Mouse (Mus musculus) MEL (cell line): ENCODE data around the gene Tex264. TPM values are rescaled to one million over a fixed set of nuclear protein-coding genes. Genes with fewer than 3 reads are reported as not detected.

Experiments
- DNase-seq: peaks from one replicate; pipeline ENCODE4 v3.0.0; 2011; ENCODE audit warnings: low read depth, low spot score
- H3K27ac ChIP-seq: 2 replicates; pipeline ENCODE4 v1.5.1; 2012; ENCODE audit warnings: low read depth, mild to moderate bottlenecking, control low read depth, low read length, moderate library complexity; ENCODE audit not compliant: control insufficient read depth
- H3K27me3 ChIP-seq, 2 experiments: fragments of 150-350 bp in 1 of 2; sonication (generic) in 1 of 2; 2 replicates each; pipeline ENCODE4 v1.6.1; 2012; ENCODE audit warnings: low read length in 2 of 2, mild to moderate bottlenecking in 2 of 2, improper control_type of control experiment in 1 of 2, moderate library complexity in 1 of 2; ENCODE audit not compliant: insufficient read depth in 2 of 2, control insufficient read depth in 1 of 2
- H3K36me3 ChIP-seq, 2 experiments: 2 replicates each; pipeline ENCODE4 v1.6.1; 2012 to 2014; ENCODE audit warnings: low read length in 2 of 2, improper control_type of control experiment in 1 of 2, inconsistent platforms in 1 of 2, mild to moderate bottlenecking in 1 of 2; ENCODE audit not compliant: insufficient read depth in 2 of 2, control insufficient read depth in 1 of 2
- H3K4me1 ChIP-seq, 2 experiments: fragments of 150-350 bp in 1 of 2; sonication (generic) in 1 of 2; 2 replicates each; pipeline ENCODE4 v1.6.1; 2012; ENCODE audit warnings: low read length in 2 of 2, improper control_type of control experiment in 1 of 2, mild to moderate bottlenecking in 1 of 2; ENCODE audit not compliant: insufficient read depth in 2 of 2, control insufficient read depth in 1 of 2
- H3K4me3 ChIP-seq, 2 experiments: fragments of 150-350 bp in 1 of 2; sonication (generic) in 1 of 2; 2 replicates each; pipeline ENCODE4 v1.5.1; 2012; ENCODE audit warnings: low read depth in 2 of 2, low read length in 2 of 2, mild to moderate bottlenecking in 2 of 2, moderate library complexity in 2 of 2, control low read depth in 1 of 2, improper control_type of control experiment in 1 of 2; ENCODE audit not compliant: control insufficient read depth in 1 of 2, insufficient read depth in 1 of 2
- H3K79me2 ChIP-seq: 2 replicates; pipeline ENCODE4 v1.6.1; 2012; ENCODE audit warnings: mild to moderate bottlenecking, low read length, moderate library complexity; ENCODE audit not compliant: control insufficient read depth, poor library complexity, insufficient read depth
- H3K9ac ChIP-seq: 2 replicates; pipeline ENCODE4 v1.6.1; 2012; ENCODE audit warnings: low read depth, mild to moderate bottlenecking, control low read depth, low read length, moderate library complexity; ENCODE audit not compliant: control insufficient read depth, poor library complexity, severe bottlenecking
- H3K9me3 ChIP-seq: fragments of 150-350 bp; sonication (generic); replicated peaks from 2 replicates; pipeline ENCODE4 v1.6.1; 2012; ENCODE audit warnings: mild to moderate bottlenecking, low read length, improper control_type of control experiment, moderate library complexity; ENCODE audit not compliant: insufficient read depth
- BHLHE40 ChIP-seq: IDR thresholded peaks from 2 replicates; pipeline ENCODE4 v1.6.1; 2012; ENCODE audit warnings: low read depth, mild to moderate bottlenecking, inconsistent platforms, low read length, improper control_type of control experiment, borderline replicate concordance
- CTCF ChIP-seq, 3 experiments: IDR thresholded peaks in 2 of 3; conservative IDR thresholded peaks in 1 of 3; 2 replicates each; pipeline ENCODE4 v1.5.1; 2011 to 2012; ENCODE audit warnings: low read length in 3 of 3, low read depth in 2 of 3, mild to moderate bottlenecking in 2 of 3, improper control_type of control experiment in 1 of 3, inconsistent platforms in 1 of 3, mixed read lengths in 1 of 3, moderate library complexity in 1 of 3; ENCODE audit not compliant: control insufficient read depth in 1 of 3, insufficient read depth in 1 of 3, poor library complexity in 1 of 3, severe bottlenecking in 1 of 3
- ELF1 ChIP-seq: IDR thresholded peaks from 2 replicates; pipeline ENCODE4 v1.6.1; 2014; ENCODE audit warnings: low read depth, mild to moderate bottlenecking, inconsistent platforms, low read length, improper control_type of control experiment, moderate library complexity
- EP300 ChIP-seq, 2 experiments: IDR thresholded peaks; 2 replicates each; pipeline ENCODE4 v1.6.1; 2011; ENCODE audit warnings: improper control_type of control experiment in 2 of 2, low read length in 2 of 2, low read depth in 1 of 2, mild to moderate bottlenecking in 1 of 2
- GATA1 ChIP-seq: IDR thresholded peaks from 2 replicates; pipeline ENCODE4 v1.6.1; 2011; ENCODE audit warnings: low read depth, low read length, improper control_type of control experiment
- HCFC1 ChIP-seq: IDR thresholded peaks from 2 replicates; pipeline ENCODE4 v1.6.1; 2012; ENCODE audit warnings: low read depth, mild to moderate bottlenecking, inconsistent platforms, low read length, improper control_type of control experiment, moderate library complexity
- JUND ChIP-seq: IDR thresholded peaks from 2 replicates; pipeline ENCODE4 v1.6.1; 2011; ENCODE audit warnings: low read depth, mild to moderate bottlenecking, improper control_type of control experiment, low read length
- KAT2A ChIP-seq: conservative IDR thresholded peaks from 2 replicates; pipeline ENCODE4 v1.6.1; 2012; ENCODE audit warnings: low read depth, low read length, improper control_type of control experiment, inconsistent platforms
- MAFK ChIP-seq: IDR thresholded peaks from 2 replicates; pipeline ENCODE4 v1.6.1; 2011; ENCODE audit warnings: low read depth, mild to moderate bottlenecking, low read length, improper control_type of control experiment, borderline replicate concordance
- MAX ChIP-seq: IDR thresholded peaks from 2 replicates; pipeline ENCODE4 v1.6.1; 2011; ENCODE audit warnings: low read length, improper control_type of control experiment
- MAZ ChIP-seq: IDR thresholded peaks from 2 replicates; pipeline ENCODE4 v1.6.1; 2012; ENCODE audit warnings: low read depth, mild to moderate bottlenecking, inconsistent platforms, low read length, improper control_type of control experiment
- MEF2A ChIP-seq: IDR thresholded peaks from 2 replicates; pipeline ENCODE4 v1.6.1; 2014; ENCODE audit warnings: low read depth, mild to moderate bottlenecking, inconsistent platforms, low read length, improper control_type of control experiment; ENCODE audit not compliant: poor library complexity, insufficient replicate concordance, severe bottlenecking; ENCODE audit errors: extremely low read depth
- MYC ChIP-seq: IDR thresholded peaks from 2 replicates; pipeline ENCODE4 v1.6.1; 2011; ENCODE audit warnings: low read depth, mild to moderate bottlenecking, low read length, improper control_type of control experiment, moderate library complexity
- NELFE ChIP-seq: IDR thresholded peaks from 2 replicates; pipeline ENCODE4 v1.6.1; 2011; ENCODE audit warnings: low read depth, low read length, improper control_type of control experiment
- NRF1 ChIP-seq: IDR thresholded peaks from 2 replicates; pipeline ENCODE4 v1.6.1; 2014; ENCODE audit warnings: low read depth, mild to moderate bottlenecking, inconsistent platforms, low read length, improper control_type of control experiment, moderate library complexity; ENCODE audit not compliant: poor library complexity, insufficient read depth, severe bottlenecking
- POLR2A ChIP-seq, 2 experiments: IDR thresholded peaks; 2 replicates each; pipeline ENCODE4 v1.6.1; 2011 to 2012; ENCODE audit warnings: low read length in 2 of 2, mild to moderate bottlenecking in 2 of 2, control low read depth in 1 of 2, improper control_type of control experiment in 1 of 2, low read depth in 1 of 2, moderate library complexity in 1 of 2; ENCODE audit not compliant: control insufficient read depth in 1 of 2, insufficient read depth in 1 of 2, poor library complexity in 1 of 2
- POLR2AphosphoS5 ChIP-seq: IDR thresholded peaks from 2 replicates; pipeline ENCODE4 v1.6.1; 2012; ENCODE audit warnings: low read depth, borderline replicate concordance, mild to moderate bottlenecking, inconsistent platforms, low read length, moderate library complexity, mixed read lengths
- RAD21 ChIP-seq: IDR thresholded peaks from 2 replicates; pipeline ENCODE4 v1.6.1; 2011; ENCODE audit warnings: mild to moderate bottlenecking, low read depth, low read length, improper control_type of control experiment
- RCOR1 ChIP-seq: IDR thresholded peaks from 2 replicates; pipeline ENCODE4 v1.6.1; 2012; ENCODE audit warnings: low read depth, mild to moderate bottlenecking, inconsistent platforms, low read length, improper control_type of control experiment
- TAL1 ChIP-seq: IDR thresholded peaks from 2 replicates; pipeline ENCODE4 v1.6.1; 2012; ENCODE audit warnings: mild to moderate bottlenecking, inconsistent platforms, low read length, moderate library complexity, mixed read lengths
- TBP ChIP-seq: IDR thresholded peaks from 2 replicates; pipeline ENCODE4 v1.8.0; 2011; ENCODE audit warnings: low read depth, low read length, improper control_type of control experiment
- USF1 ChIP-seq: IDR thresholded peaks from 2 replicates; pipeline ENCODE4 v1.6.1; 2014; ENCODE audit warnings: low read depth, mild to moderate bottlenecking, inconsistent platforms, low read length, improper control_type of control experiment, moderate library complexity
- USF2 ChIP-seq, 2 experiments: IDR thresholded peaks; 2 replicates each; pipeline ENCODE4 v1.6.1; 2011 to 2012; ENCODE audit warnings: improper control_type of control experiment in 2 of 2, low read length in 2 of 2, borderline replicate concordance in 1 of 2, inconsistent platforms in 1 of 2, low read depth in 1 of 2, mild to moderate bottlenecking in 1 of 2; ENCODE audit not compliant: insufficient read depth in 1 of 2
- ZKSCAN1 ChIP-seq: IDR thresholded peaks from 2 replicates; pipeline ENCODE4 v1.6.1; 2012; ENCODE audit warnings: low read depth, mild to moderate bottlenecking, inconsistent platforms, low read length, improper control_type of control experiment, moderate library complexity
- ZMIZ1 ChIP-seq: IDR thresholded peaks from 2 replicates; pipeline ENCODE4 v1.6.1; 2012; ENCODE audit warnings: low read depth, mild to moderate bottlenecking, inconsistent platforms, low read length, improper control_type of control experiment, moderate library complexity
- ZNF384 ChIP-seq: IDR thresholded peaks from 2 replicates; pipeline ENCODE4 v1.6.1; 2012; ENCODE audit warnings: low read depth, mild to moderate bottlenecking, inconsistent platforms, low read length, improper control_type of control experiment
- polyA plus RNA-seq, 2 experiments: library from polyadenylated mRNA; stranded (reverse) in 1 of 2; unstranded in 1 of 2; fragments of >175 nt in 1 of 2; fragments of >200 nt in 1 of 2; gene quantifications; 2 replicates each; pipeline versions ENCODE4 v1.2.1 to v1.2.4; 2012; ENCODE audit warnings: low replicate concordance in 2 of 2, low read depth in 1 of 2; ENCODE audit not compliant: insufficient read length in 2 of 2, insufficient read depth in 1 of 2, missing spikeins in 1 of 2
- total RNA-seq: library from RNA; depleted of rRNA; stranded (reverse); fragments of 300-350 nt; gene quantifications from 2 replicates; pipeline ENCODE4 v1.2.3, GENCODE M21; 2012

The Tex264 gene
- total and polyA plus RNA-seq, 3 experiments: 47.1 to 87.6 TPM; not detected in 1

DNA sequence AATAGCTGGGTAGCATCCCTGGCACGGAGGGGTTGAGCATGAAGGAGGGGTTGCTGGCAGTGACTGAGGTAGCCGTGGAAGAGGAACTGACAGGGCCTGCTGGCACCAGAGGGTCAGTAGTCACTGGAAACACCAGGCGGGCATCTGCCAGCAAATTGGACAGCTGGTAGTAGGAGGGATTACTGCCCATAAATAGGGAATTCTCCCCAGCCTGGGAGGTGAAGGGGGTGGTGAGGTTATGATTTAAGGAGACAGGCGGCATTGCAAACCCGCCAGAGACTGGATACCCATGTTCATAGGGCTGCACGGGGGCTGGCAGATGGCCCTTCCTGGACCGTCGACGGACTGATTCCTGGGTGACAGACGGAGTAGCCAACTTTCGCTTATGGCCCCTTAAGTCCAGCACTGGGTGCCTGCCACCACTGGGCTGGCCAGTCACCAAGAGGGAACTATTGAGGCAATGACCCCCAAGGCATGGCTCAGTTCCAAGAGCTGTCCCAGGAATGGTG, 7.3 kb upstream of the Tex264 start:
- Histone ChIP-seq H3K9me3 (no peaks in the 10 kb centered on the region), H3K9ac (no peak overlapping the region), H3K79me2 (no peaks in the 10 kb centered on the region), H3K4me1 (no peaks in the 10 kb centered on the region), H3K4me3 (no peak overlapping the region), H3K27me3 (no peaks in the 10 kb centered on the region), H3K36me3 (peaks cover 0 to 6% of the 10 kb centered on the region in 2 experiments; a peak in 2 of 4 replicates), H3K27ac (no peak overlapping the region)
- TF ChIP-seq RCOR1 (no peak), TBP (no peak), MAX (no peak), JUND (no peak), TAL1 (no peak), MEF2A (no peak), USF1 (no peak), POLR2AphosphoS5 (no peak), POLR2A (IDR thresholded peaks at IDR 0.05; ENCODE audit: control insufficient read depth in 1 of 2, insufficient read depth in 1 of 2, low read depth in 1 of 2, low read length in 2 of 2, poor library complexity in 1 of 2) (no peak), USF2 (IDR thresholded peaks at IDR 0.05; ENCODE audit: borderline replicate concordance in 1 of 2, insufficient read depth in 1 of 2, low read depth in 1 of 2, low read length in 2 of 2) (no peak), EP300 (IDR thresholded peaks at IDR 0.05; ENCODE audit: low read depth in 1 of 2, low read length in 2 of 2) (no peak), MAZ (no peak), RAD21 (no peak), GATA1 (no peak), ZKSCAN1 (no peak), CTCF (IDR thresholded peaks at IDR 0.05 in 2 of 3, conservative IDR thresholded peaks at IDR 0.05 in 1 of 3; ENCODE audit: control insufficient read depth in 1 of 3, insufficient read depth in 1 of 3, low read depth in 2 of 3, low read length in 3 of 3, poor library complexity in 1 of 3, severe bottlenecking in 1 of 3) (no peak), BHLHE40 (no peak), NRF1 (no peak), HCFC1 (no peak), MAFK (no peak)
- DNase-seq: no peak

GRCm38 (mm10) chr9:106688834-106689233, 3.1 kb upstream of the Tex264 start:
- no peaks in the 10 kb centered on the region for H3K9me3 ChIP-seq
- no peak for DNase-seq
- no peak overlapping the region for H3K4me3 ChIP-seq
- no peaks in the 10 kb centered on the region for H3K27me3 ChIP-seq
- no peak overlapping the region for H3K9ac ChIP-seq
- H3K4me1 ChIP-seq: peaks cover 0 to 4% of the 10 kb centered on the region in 2 experiments; a peak in 2 of 4 replicates
- H3K27ac ChIP-seq: no peak overlapping the region
- peaks cover 0 to 4% of the 10 kb centered on the region in 2 experiments; a peak in 2 of 4 replicates for H3K36me3 ChIP-seq
- TF ChIP-seq KAT2A: no peak
- no peak for TF ChIP-seq RCOR1
- TF ChIP-seq POLR2A (IDR thresholded peaks at IDR 0.05; ENCODE audit: control insufficient read depth in 1 of 2, insufficient read depth in 1 of 2, low read depth in 1 of 2, low read length in 2 of 2, poor library complexity in 1 of 2): no peak
- no peak for TF ChIP-seq USF1
- TF ChIP-seq BHLHE40: no peak
- TF ChIP-seq EP300 (IDR thresholded peaks at IDR 0.05; ENCODE audit: low read depth in 1 of 2, low read length in 2 of 2): no peak
- no peak for TF ChIP-seq ZNF384
- TF ChIP-seq MYC: no peak
- TF ChIP-seq ZMIZ1: no peak
- TF ChIP-seq NELFE: no peak
- TF ChIP-seq ELF1: no peak
- TF ChIP-seq ZKSCAN1: no peak
- TF ChIP-seq, all 39 proteins: peak for 0
- peaks cover 3% of the 10 kb centered on the region; the same call in 1 of the 2 replicates for H3K79me2 ChIP-seq
